Mouse (Mus musculus) urinary bladder, postnatal 36 days (tissue): ENCODE results near the gene Tmem63a.
"Not testable (repeated sequence)": the region's sequence is repeated elsewhere in the genome, so short reads cannot be mapped to it uniquely, and the experiment has no call there.

Experiments used
- DNase-seq, 2 experiments: peaks; one replicate each; pipeline ENCODE4 v3.0.0; 2022; ENCODE audit warnings: low spot score in 2 of 2, mixed read lengths in 1 of 2

Gene Tmem63a

DNA sequence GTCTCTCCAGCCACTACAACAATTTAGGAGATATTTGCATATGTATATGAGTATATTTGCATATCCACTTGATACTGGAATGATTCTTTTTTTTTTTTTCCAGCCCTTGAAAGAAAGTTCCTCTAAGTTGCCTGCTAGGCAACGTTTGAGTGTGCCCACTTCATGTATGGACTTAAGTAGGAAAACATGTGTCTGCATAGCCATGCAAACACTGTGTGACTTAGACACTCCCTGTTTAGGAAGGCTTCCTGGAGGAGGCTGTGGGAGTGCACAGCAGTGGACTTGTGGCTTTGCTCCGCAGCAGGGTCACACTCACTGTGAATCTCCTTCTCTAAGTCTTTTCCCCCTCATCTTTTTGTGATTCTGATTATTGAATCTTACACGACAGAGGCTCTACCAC lies 16.7 kb downstream of the Tmem63a start:
- DNase-seq = no peak

- DNase-seq = no peak
Observed at GRCm38 (mm10) chr1:180965786-180966185, 23.6 kb downstream of the Tmem63a start.

DNA sequence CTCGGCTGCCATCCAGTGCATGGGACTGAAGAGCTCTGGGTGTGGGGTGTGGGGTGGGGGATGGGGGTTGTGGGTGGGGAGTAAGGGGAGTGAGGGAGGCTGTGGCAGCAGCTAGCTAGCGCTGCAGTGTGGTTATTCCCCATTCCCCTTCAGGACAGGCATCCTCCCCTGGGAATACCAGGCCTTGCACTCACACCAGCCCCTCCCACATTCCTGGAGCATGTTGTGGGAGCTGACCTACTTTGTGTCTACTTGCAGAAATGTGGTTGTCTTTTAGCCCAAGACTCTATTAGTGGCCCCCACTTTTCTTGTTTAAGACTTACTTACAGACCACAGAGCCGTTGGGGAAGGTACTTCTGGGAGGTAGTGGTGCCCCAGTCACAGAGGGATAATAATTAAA lies 24.4 kb downstream of the Tmem63a start:
- DNase-seq = no peak

DNA sequence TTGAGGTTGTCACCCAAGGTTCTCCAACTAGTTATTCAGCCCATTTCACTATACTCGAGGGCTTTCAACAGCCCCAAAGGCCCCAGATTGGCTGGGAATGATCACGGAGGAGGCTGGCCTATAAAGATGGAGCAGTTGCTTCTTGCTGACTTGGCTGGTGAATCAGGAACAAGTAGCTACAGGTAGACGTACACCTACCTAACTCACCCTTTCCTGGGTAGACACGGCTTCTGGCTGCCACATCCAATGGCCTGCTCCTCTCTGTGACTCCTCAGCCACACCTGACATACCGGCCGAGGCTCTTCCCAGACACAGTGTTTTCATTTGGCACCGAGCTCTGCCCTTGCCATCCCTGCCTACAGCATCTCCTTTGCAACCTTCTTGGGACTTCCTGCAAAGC lies 25.1 kb downstream of the Tmem63a start:
- DNase-seq = no peak

DNA sequence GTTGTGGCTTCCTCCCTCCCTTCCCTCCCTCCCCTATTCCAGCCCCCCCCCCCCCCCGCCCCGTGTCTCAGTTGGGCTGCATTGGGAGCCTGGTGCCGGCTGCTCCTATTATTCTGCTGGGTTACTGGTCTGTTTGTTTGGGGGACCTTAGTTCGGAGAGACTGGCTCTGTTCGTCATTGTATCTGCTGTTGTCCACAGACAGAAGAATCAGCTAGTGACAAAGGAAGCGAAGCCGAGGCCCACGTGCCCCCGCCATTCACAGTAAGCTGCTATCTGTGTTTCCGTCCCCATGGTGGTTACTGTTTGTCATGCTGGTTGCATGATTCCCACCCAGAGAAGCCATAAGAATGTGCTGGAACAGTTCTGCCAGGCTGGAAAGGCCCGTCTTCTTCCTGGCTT lies 30.8 kb downstream of the Tmem63a start:
- DNase-seq = no peak

- no peak for DNase-seq
Observed at GRCm38 (mm10) chr1:180974126-180974746, 32.1 kb downstream of the Tmem63a start.

GRCm38 (mm10) chr1:180976110-180976679 lies 34.1 kb downstream of the Tmem63a start:
- DNase-seq = peak; percentile 32 to 38

DNA sequence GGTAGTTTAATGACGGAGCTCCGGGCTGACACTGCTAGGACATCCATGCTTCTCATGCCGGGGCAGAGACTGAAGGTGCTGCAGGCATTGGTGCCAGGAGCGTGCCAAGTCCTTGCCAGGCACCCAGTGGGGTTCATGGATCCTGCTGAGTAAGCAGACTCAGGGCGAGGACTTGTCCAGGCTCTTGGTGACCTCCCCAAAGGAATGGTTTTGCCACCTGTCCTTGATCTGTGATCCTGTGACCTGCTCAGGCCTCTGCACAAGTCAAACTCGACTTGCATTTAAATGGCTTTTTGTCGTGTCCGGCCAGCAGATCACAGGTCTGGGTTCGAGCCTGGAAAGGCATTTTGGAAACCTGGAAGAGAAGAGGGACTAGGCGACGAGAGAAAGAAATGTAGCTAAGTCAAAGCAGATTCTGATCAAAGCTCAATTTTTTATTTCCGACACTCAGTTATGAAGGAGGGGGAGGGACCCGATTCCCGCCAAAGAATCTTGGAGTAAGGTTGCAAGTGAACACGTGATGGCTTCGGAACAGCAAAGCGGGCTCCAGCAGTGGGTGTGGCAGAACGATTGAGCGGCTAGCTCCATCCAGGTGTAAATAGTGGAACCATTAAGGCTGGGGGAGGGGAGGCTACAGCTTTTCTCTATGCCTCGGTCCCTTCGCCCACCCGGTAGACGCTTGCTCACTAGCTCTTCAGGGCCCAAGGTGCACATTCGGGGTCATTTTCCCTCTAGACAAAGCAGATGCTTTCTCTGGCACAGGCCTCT lies 37.5 kb downstream of the Tmem63a start:
- no peak for DNase-seq

DNA sequence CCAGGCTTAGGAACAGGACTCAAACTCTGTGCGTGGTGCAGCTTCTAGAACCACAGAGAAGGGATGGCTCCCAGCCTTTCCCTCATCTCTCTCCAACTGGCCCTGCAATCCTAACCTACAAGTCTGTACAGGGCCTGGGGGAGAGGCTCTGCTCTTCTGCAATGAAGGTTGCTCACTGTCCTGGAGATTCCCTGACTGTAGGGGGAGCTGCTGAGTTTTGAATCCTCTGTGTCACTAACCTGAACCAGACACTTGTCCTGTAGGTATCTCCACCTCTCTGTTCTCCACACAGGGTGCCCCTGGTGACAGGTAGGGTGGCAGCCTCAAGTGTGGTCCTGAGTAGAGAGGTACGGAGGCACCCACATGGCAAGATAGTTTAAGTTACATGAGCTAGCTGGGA lies 38.3 kb downstream of the Tmem63a start:
- no peak for DNase-seq

DNA sequence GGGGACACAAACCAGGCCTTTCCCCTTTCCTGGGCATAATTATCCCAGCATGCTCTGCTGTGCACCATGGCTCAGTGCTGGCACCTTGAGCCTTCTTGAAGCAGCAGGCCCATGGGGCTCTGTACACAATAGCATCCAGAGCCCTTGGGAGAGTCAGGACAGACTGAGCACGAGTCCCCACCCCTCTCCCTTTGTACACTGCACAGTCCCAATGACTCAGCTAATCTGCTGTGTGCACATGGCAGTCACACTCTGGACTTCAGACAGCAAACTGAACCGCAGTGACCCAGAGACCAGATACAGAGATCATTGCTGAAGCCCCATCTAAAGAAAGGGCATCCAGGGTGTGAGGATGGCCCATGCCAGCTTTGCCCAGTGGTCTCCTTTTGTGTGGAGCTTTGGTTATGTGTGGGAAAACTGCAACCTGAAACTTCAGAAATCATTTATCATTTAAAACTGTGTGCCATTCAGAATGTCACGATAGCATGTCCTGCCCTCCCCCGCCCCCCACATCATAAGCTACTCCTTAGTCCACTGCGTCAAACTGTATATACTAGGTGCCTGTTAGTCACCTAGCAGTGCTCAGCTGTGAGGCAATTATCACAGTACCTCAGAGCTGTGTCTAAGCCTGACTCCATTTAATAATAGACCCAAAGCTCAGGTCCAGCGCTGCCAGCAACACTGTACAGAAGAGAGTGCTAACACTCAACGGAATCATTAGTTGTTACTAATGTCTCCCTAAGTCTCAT lies 39.3 kb downstream of the Tmem63a start:
- not testable (repeated sequence) for DNase-seq

DNA sequence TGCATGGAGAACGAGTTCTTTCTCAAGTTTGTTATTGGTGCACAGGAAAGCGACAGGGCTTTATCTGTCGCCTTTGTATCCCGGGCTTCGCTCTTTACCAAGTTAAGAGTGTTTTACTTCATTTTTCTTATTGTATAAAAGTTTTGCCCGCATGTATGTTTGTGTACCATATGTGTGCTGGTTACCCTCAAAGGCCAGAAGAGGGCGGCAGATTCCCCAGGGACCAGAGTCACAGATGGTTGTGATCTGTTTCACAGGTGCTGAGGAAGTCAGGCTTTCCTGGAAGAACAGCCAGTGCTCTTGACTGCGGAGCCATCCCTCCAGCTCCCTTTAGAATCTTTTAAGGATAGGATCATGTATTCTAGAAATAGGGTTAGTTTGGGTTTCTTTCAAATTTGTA lies 44.6 kb downstream of the Tmem63a start:
- DNase-seq = no peak

DNA sequence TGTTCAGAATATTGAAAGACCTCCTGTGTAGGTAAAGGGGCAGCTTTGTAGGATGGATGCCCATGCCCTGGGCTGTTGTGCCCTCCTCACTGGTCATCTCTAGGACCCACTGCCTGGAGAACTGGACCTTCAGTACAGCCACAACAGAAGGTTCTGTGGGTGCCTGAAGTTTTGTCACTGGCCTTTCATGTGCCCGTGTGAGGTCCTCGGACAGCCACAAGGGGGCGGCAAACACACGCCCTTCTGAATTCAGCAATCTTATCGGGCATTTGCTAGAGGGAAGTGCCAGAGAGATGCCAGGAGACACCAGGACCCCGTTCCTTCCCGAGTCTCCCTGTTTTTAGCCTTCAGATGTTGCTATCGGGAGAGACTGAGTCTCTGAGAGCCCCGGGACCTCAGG lies 45.6 kb downstream of the Tmem63a start:
- DNase-seq = peak; percentile 62 to 74

- DNase-seq = no peak
Observed at GRCm38 (mm10) chr1:180990671-180991070, 48.5 kb downstream of the Tmem63a start.

DNA sequence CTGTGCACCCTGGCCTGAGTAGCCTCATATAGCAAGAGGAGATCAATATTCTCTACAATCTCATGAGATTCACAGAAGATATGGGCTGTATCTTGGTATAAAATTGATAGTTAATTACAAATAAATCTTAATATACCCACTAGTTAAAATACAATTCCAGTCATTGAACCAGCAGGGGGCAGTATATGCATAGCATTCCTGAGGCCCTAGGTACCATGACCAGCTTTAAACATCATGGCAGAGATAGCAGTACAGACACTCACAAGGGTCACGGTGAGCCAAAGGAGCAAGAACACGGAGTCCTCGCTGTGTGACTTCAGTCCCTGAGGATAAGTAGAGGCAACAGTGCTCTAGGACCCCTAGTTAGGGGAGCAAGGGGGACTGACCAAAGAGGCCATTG lies 50.0 kb downstream of the Tmem63a start:
- DNase-seq = no peak

DNA sequence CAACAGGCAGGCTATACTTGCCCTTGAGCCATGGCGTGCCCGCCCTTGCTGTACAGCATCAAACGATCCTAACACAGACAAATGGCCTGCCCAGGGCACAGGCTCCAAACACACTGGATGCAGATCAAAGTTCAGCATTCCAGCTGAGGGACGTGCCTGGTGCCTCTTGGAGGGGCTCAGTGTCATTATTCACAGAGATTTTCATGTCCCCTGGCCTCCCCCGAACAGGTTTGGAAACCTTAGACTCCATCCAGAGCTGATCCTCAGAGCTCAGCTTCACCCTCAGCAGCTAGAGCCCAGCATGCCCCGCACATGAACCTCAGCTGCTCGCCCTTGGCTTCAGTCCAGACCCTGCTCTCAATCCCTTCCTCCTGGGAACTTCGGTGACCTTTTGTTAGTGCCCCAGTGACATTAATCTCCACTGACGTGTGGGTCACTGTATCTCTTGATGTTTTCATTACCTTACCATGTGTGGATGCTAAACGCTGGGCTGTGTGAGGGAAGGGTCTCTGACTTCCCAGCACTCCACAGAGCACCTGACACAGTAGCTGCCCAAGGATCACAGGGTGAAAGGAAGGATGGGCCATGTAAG lies 58.5 kb downstream of the Tmem63a start:
- DNase-seq = no peak

GRCm38 (mm10) chr1:181001217-181001616 lies 59.1 kb downstream of the Tmem63a start:
- no peak for DNase-seq

DNA sequence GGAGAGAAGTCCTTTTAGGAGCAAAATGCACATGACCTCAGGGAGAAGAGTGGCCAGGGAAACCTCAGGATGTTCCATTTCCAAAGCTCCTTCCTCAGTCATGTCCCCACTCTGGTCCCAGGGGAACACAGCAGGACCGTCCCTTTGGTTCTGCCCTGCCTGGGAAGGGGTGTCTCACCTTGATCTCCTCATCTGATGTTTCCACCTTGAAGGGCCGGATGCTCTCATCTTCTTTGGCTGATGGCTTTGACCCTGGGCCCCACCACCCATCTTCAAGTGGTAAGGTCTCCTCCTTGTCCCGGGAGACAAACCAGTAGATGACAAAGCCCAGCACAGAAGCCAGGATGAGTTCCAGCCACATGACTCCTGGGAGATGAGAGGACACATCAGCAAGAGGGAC lies 59.5 kb downstream of the Tmem63a start:
- no peak for DNase-seq

DNA sequence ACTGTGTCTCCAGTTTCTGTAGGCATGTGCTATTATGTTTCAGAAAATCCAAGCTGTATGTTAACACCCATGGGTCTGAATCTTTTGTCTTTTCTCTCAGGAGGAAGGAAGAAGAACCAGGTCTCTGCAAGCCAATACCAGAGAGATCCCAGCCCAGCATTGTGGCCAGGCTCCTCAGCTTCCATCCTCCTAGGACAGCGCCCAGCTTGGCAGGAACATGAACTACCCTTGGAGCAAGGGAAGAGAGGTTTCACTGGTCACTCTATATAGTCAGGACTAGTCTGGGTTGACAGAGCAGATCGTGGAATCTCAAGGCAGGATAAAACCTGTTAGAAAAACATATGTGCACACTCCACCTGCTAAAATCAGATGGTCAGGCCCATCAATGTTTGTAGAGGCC lies 61.6 kb downstream of the Tmem63a start:
- DNase-seq = no peak

GRCm38 (mm10) chr1:181005331-181005730 lies 63.2 kb downstream of the Tmem63a start:
- no peak for DNase-seq

- DNase-seq = no peak
Observed at GRCm38 (mm10) chr1:181007831-181008230, 65.7 kb downstream of the Tmem63a start.

GRCm38 (mm10) chr1:181008266-181008665 lies 66.1 kb downstream of the Tmem63a start:
- peak in 1 of 2 experiments; percentile 55 for DNase-seq

DNA sequence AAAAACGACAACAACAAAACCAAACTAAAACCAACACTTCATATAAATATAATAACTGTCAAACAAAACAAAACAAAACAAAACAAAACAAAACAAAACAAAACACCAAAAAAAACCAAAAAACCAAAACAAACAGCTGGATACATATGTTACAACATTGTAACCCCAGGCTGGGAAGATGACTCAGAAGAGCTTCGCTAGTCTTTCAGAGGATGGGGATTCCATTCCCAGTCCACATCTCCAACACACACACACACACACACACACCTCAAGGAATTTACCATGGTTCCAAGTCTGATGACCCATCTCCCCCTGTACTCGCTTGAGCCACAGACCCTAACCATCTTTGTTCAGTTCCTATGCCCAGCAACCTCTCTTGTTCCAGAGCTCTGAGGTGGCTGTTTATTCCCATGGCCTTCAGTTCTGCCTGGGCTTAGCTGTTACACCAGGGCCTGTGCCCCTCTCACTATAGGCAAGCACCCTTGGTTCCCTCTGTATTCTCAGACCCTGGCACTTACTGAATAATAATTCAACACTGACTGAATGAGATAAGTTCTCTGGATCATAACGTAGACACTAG lies 67.0 kb downstream of the Tmem63a start:
- no peak for DNase-seq
